Mouse (Mus musculus) adrenal gland, adult 2 months (tissue): ENCODE results near the gene Ckap2l. TPM values are rescaled to one million over a fixed set of nuclear protein-coding genes. Genes with fewer than 3 reads are reported as not detected.

Experiments used
- DNase-seq: peaks from one replicate; pipeline ENCODE4 v3.0.0; 2021
- long read RNA-seq: library from polyadenylated mRNA; stranded (forward); transcript quantifications from one replicate; pipeline ENCODE4 v2.0.0, GENCODE M21; 2021
- polyA plus RNA-seq: library from polyadenylated mRNA; depleted of rRNA; stranded (reverse); fragments of >200 nt; gene quantifications from 2 replicates; pipeline ENCODE4 v1.2.3, GENCODE M21; 2012; rRNA removed
- total RNA-seq, 2 experiments: library from RNA; stranded (reverse); gene quantifications; 2 replicates each; pipeline ENCODE4 v1.2.3; 2021

Gene Ckap2l
- total RNA-seq (1 to 10 TPM in 1 of 2 experiments, under 1 TPM in 1; 0.97 to 1.7 TPM), polyA plus RNA-seq (0.09 and 0.10 TPM in 2 replicates)
- long read RNA-seq = 0 reads

GRCm38 (mm10) chr2:129296671-129297588 lies at the start of gene Ckap2l:
Ckap2l (minus strand) TSS chr2:129297212.
- DNase-seq = peak; percentile 99

DNA sequence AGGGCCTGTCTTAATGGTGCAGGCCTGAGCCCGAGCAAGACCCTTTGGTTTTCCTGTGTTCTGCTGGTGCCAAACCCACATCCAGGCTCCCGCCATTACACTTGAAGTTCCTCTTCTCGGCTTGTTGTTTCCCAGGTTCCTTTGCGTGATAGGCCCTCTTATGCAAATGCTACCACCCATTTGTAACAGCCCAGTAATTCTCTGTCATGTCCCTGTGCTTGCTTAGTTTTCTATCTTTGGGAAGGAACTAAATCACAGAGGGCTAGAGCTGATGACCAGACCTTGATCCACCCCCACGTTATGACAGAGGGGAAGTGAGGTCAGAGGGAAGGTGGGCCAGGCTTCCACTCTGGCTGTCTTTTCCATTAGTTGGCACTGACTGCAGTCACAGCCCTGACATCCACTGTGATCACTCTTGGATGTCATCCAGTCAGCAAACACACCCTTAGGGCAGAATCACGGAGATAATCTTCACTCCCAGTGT lies 41.2 kb upstream of the Ckap2l start:
- peak; percentile 59 for DNase-seq

- DNase-seq = no peak
Measured at GRCm38 (mm10) chr2:129333471-129333870, 36.5 kb upstream of the Ckap2l start.

GRCm38 (mm10) chr2:129330540-129330939 lies 33.5 kb upstream of the Ckap2l start:
- DNase-seq = no peak

DNA sequence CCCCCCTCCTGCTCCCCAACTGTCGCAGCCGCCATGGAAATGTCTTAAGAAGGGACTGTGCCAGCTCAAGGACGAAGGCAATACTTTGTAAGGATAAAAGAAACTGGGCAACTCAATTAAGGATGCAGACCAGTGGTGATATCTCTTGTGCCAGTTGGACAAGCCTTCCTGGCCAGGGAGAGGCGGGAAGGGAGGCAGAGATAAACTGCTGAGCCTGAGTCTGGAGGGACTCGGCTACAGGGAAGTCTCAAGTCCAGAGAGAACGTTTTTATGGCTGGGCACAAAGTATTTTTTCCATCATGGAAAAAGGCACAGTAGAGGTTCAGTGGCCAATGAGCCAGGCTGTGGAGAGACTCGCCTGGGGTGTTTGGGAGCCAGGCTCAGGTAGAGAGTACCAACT lies 33.0 kb upstream of the Ckap2l start:
- no peak for DNase-seq

DNA sequence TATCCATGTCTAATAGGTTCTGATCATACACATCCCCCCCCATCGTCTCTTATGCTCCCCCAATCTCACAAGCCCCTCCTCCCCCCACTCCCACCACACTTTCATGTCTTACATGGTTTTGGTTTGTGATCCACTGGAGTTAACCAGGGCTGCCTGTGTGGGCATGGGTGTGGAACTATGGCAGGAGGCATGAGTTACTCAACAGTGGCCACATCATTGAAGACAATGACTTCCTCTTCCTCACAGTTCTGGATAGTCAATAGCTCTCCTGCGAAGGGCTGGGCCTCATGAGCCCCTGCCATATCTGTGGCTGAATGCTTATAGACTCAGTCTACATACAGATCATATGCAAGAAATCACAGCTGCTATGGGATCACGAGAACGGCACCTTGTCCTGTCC lies 31.2 kb upstream of the Ckap2l start:
- DNase-seq = no peak

GRCm38 (mm10) chr2:129324216-129324615 lies 27.2 kb upstream of the Ckap2l start:
- no peak for DNase-seq

- no peak for DNase-seq
Measured at GRCm38 (mm10) chr2:129322117-129322635, 25.2 kb upstream of the Ckap2l start.

- DNase-seq = no peak
Measured at GRCm38 (mm10) chr2:129320033-129320605, 23.1 kb upstream of the Ckap2l start.

DNA sequence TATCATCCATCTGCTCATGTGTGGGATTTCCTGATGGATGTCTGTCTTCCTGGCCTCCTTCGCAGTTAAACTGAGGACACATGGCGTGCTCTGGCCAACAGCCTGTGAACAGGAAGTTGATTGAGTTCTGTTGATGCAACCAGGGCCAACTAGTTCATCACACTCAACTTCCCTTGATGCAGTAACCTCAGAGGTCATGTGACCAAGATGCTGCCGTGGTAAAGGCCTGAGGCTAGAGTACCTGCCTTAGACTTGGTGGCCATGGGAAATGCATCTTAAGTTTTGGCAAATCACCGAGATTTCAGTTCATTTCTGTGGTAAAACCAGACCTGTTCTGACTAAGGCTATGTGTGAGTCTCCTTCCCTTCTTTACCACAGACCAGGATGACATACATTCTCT lies 18.8 kb upstream of the Ckap2l start:
- no peak for DNase-seq

DNA sequence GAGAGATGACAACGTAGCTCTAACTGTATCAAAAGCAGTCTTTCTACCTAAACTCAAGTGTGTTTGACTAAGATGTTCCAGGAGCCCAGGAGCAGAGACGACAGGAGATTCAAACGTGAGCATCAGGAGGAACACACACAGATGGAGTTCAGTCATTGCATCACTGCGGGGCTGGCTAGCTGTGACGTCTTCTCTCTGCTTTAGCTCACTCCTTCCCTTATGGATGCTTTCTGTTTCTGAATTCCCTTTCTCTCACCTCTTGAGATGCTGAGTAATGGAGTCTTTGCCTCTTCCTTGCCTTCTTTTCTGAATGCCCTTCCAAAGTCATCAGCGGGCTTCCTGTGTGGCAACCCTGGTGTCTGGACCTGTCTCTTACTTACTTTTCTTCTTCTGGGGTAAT lies 17.9 kb upstream of the Ckap2l start:
- DNase-seq = no peak

- no peak for DNase-seq
Measured at GRCm38 (mm10) chr2:129313934-129314333, 16.9 kb upstream of the Ckap2l start.

DNA sequence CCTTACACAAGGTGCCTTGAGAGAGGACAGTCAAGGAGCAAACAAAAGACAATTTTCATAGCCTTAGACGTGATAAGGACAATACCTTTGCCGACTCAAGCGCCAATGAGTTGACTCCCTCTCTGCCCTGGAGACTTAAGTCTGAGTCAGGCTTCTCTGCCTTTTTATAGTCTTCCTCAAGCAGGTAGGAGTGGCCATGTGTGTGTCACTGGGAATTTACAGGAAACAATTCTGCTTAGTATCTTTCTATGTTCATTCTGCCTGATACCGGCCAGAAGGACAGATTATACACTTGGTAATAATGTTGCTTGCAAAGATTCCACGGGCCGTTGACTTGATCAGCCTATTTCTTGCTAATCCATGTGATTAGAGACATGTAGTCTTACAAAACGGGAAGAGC lies 12.8 kb upstream of the Ckap2l start, which contains the start of gene Il1a:
Il1a (minus strand) TSS at position 137 of the 400 bp plus-strand sequence.
- no peak for DNase-seq

- no peak for DNase-seq
Measured at GRCm38 (mm10) chr2:129306020-129306419, 9.0 kb upstream of the Ckap2l start.

DNA sequence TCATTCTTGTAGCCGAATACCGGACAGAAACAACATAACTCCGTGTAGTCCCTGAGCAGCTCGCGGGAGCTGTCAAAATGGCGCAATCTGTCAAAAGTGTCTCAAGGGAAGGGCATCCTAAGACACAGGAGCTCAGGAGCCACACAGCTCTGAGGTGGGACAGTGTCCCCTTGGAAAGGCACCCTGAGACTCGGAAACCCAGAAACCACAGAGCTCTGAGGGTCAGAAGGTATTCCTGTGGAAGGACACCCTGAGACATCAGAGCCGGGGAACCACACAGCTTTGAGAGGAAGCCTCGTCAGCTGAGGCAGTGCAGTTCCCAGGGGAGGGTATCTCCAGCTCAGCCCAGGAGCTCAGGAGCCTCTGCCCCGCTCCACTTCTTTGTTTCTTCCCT lies 574 bp upstream of the Ckap2l start:
- no peak for DNase-seq

GRCm38 (mm10) chr2:129296086-129296485 lies 926 bp downstream of the Ckap2l start:
- DNase-seq = no peak

GRCm38 (mm10) chr2:129295075-129295474 lies 1.9 kb downstream of the Ckap2l start:
- DNase-seq = no peak

DNA sequence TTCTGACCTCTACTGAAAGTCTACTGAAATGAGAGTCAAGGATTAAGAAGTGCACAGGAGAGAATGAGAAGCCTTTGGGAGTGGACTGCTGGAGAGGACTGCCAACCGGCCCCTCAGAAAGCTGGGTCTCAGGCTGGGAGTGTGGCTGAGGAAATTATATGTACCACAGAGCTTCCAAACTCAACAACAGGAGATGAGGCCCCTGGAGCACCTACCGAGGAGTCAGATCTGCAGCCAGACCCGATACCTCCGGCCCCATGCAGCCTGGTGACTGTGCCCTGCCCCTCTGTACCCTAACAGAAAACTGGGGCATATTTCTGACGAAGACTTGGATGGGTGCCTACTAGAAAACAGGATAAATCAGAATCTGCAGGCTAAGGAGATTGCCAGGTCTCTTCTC lies 23.2 kb downstream of the Ckap2l start:
- no peak for DNase-seq

DNA sequence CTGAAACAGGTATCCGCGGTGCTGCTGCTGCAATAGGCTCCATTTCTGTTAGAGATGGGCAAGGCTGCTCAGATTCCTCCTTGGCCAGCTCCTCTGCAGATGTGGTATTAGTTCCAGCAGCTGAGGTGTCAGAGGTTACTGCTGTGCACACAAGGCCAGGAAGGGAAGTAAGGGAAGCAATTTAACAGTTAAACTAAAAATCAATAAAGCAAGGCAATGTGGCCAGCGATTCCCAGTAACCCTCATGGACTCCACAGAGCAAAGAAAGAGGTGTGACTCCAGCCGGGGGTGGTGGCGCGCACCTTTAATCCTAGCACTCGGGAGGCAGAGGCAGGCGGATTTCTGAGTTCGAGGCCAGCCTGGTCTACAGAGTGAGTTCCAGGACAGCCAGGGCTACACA lies 26.4 kb downstream of the Ckap2l start:
- DNase-seq = no peak

DNA sequence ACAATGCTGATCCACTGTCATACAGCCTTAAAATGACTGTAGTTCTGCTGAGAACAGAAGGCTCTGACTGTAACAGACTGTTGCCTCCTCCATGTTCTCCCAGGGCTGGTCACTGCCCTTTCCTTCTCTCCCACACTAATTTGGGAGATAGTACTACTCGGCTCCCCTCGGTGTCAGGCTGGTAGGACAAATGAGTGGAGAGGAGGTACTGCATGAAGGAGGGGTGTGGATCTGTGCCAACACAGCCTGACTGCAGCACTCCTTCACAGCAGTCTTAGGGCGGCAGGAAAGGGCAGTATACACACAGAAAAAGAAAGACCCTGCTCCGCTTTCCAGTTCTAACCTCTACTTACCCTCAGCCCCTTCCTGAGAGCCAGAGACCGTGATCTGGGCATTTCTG lies 27.0 kb downstream of the Ckap2l start:
- DNase-seq = no peak

- no peak for DNase-seq
Measured at GRCm38 (mm10) chr2:129269161-129269643, 27.8 kb downstream of the Ckap2l start.

- no peak for DNase-seq
Measured at GRCm38 (mm10) chr2:129267738-129268137, 29.3 kb downstream of the Ckap2l start.

- no peak for DNase-seq
Measured at GRCm38 (mm10) chr2:129265316-129265715, 31.7 kb downstream of the Ckap2l start.
